Mouse (Mus musculus) layer of hippocampus, adult 9-11 months (tissue): ENCODE measurements at regions not wholly inside any gene's neighbourhood (a gene's known extent, or its start where the extent isn't known, plus 50 kb on each side); places are given as distances from the start of the nearest gene placed in this dataset.

Source experiments
- DNase-seq: peaks from one replicate; pipeline ENCODE4 v3.0.0; 2022

GRCm38 (mm10) chr13:91370886-91371595, 89.0 kb upstream of the Ssbp2 start:
- peak; percentile 95 for DNase-seq

GRCm38 (mm10) chr13:91371596-91371987, 88.5 kb upstream of the Ssbp2 start:
- DNase-seq: no peak

- DNase-seq: peak; percentile 21
Measured at GRCm38 (mm10) chr13:91372130-91372875, 87.8 kb upstream of the Ssbp2 start.

- DNase-seq: no peak
Measured at GRCm38 (mm10) chr13:91374141-91374540, 85.9 kb upstream of the Ssbp2 start.

- DNase-seq: no peak
Measured at GRCm38 (mm10) chr13:91376556-91376955, 83.5 kb upstream of the Ssbp2 start.

GRCm38 (mm10) chr13:91377428-91377827, 82.7 kb upstream of the Ssbp2 start:
- no peak for DNase-seq

- no peak for DNase-seq
Measured at GRCm38 (mm10) chr13:91377972-91378371, 82.1 kb upstream of the Ssbp2 start.

GRCm38 (mm10) chr13:91385393-91385792, 74.7 kb upstream of the Ssbp2 start:
- DNase-seq: no peak

GRCm38 (mm10) chr13:91387913-91388312, 72.2 kb upstream of the Ssbp2 start:
- DNase-seq: no peak

GRCm38 (mm10) chr13:91403632-91404031, 56.5 kb upstream of the Ssbp2 start:
- DNase-seq: no peak

GRCm38 (mm10) chr13:91405027-91405426, 55.1 kb upstream of the Ssbp2 start:
- DNase-seq: no peak

GRCm38 (mm10) chr13:91410116-91410515, 50.0 kb upstream of the Ssbp2 start:
- no peak for DNase-seq
